ENCODE assay signal across 9 mouse cellular contexts in the genomic region with DNA sequence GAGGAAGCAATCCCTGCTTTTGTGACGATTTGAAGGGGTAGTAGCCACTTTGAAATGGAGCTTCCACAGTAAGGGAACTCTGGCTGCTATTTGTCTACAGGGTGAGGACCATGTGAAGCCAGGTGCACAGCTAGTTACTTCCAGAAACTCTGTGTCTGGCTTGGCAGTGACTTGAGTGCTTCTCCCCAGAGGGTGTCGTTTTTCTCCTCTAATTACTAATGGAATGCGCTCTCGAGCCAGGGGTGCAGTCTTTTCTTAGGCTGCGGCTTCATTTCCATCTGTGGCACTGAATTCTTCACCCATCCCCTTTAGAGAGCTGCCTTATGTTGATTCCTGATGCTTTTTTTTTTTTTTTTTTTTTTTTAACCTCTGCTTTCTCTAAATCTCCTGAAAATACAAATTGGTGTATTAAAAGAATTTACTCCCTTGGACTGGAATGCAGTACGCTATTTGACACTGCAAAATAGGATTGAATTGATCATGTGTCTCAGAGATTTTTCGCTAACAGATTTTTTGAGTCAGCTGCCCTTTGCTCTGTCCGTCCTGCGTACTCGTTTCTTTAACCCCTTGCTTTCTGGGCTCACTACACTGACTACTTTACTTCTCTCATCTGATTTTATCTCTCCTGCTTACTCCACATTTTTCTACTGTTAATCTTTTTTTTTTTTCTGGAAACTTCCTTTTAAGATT. TPM values are rescaled to one million over a fixed set of nuclear protein-coding genes. Genes with fewer than 3 reads are reported as not detected.
DNase-seq lines count a peak whose midpoint lies in the region; ATAC-seq and TF ChIP-seq lines count a peak whose summit lies in the region.
"Had no signal": no experiment of that assay in that cellular context is flagged by ENCODE, and none has a peak within 500 bp of the region (broad histone marks: within the 10 kb centered on the region; RNA-seq: fewer than 3 reads in every experiment).

No protein-coding gene starts in this region.

- H3K27ac ChIP-seq in heart, embryonic 16.5 days (ENCODE audit: low read length): no peak overlapping the region
- no peak overlapping the region for H3K27ac ChIP-seq in heart, adult 2 months
- H3K27ac ChIP-seq in midbrain, embryonic 14.5 days (replicated peaks; ENCODE audit: low read depth, low read length): no peak overlapping the region

- no peak for TF ChIP-seq CTCF in heart, adult 2 months (IDR thresholded peaks at IDR 0.05)

- WGBS in heart, embryonic 16.5 days: 17% methylated on average over 10 of the region's 10 CpGs
- WGBS in heart, adult 2 months: 21% methylated on average over 10 of the region's 10 CpGs
- WGBS in midbrain, embryonic 14.5 days: 4% methylated on average over 10 of the region's 10 CpGs

- H3K27me3 ChIP-seq in heart, embryonic 16.5 days (ENCODE audit: control insufficient read depth, insufficient read depth, low read length): no peaks in the 10 kb centered on the region
- H3K27me3 ChIP-seq in heart, adult 2 months (ENCODE audit: control insufficient read depth, insufficient read depth, low read length): no peaks in the 10 kb centered on the region
- no peaks in the 10 kb centered on the region for H3K27me3 ChIP-seq in midbrain, embryonic 14.5 days (ENCODE audit: control insufficient read depth, insufficient read depth, low read length)

- H3K4me1 ChIP-seq in heart, embryonic 16.5 days (ENCODE audit: control insufficient read depth, insufficient read depth, low read length): peaks cover 5% of the 10 kb centered on the region
- H3K4me1 ChIP-seq in heart, adult 2 months (ENCODE audit: control insufficient read depth, insufficient read depth, low read length): no peaks in the 10 kb centered on the region
- H3K4me1 ChIP-seq in midbrain, embryonic 14.5 days (ENCODE audit: control insufficient read depth, insufficient read depth, low read length): peaks cover 13% of the 10 kb centered on the region

- TF ChIP-seq EP300 in heart, adult 2 months (IDR thresholded peaks at IDR 0.05; ENCODE audit: insufficient read depth, low read depth, low read length): no peak

- DNase-seq in heart, adult 2 months: no peak
- DNase-seq in ZHBTc4 (ENCODE audit: low read depth, low spot score): peak; percentile 77
- DNase-seq in gastrocnemius, postnatal 10 days: peak; percentile 31
- peak; percentile 50 for DNase-seq in midbrain, embryonic 14.5 days
- DNase-seq in adrenal gland, adult 18-20 months (ENCODE audit: low spot score in 2 of 2): no peak
- DNase-seq in spleen, postnatal 36 days (ENCODE audit: low spot score in 2 of 2): no peak
- DNase-seq: cerebellum, postnatal 36 days had no signal

- H3K4me2 ChIP-seq in heart, embryonic 16.5 days (ENCODE audit: low read depth, low read length): peak overlapping the region; percentile 28
- H3K4me2 ChIP-seq in midbrain, embryonic 14.5 days (ENCODE audit: low read length): peak overlapping the region; percentile 25; the same call in 1 of the 2 replicates

- no peaks in the 10 kb centered on the region for H3K79me2 ChIP-seq in heart, adult 2 months (replicated peaks; ENCODE audit: control insufficient read depth, insufficient read depth, low read length)

- no peaks in the 10 kb centered on the region for H3K9me3 ChIP-seq in heart, embryonic 16.5 days (replicated peaks; ENCODE audit: control insufficient read depth, low read length)
- H3K9me3 ChIP-seq in midbrain, embryonic 14.5 days (ENCODE audit: control insufficient read depth, low read length): no peaks in the 10 kb centered on the region

- no peak overlapping the region for H3K9ac ChIP-seq in heart, embryonic 16.5 days (ENCODE audit: low read length)
- H3K9ac ChIP-seq in heart, adult 2 months (ENCODE audit: low read depth, low read length): no peak overlapping the region
- H3K9ac ChIP-seq in midbrain, embryonic 14.5 days (replicated peaks; ENCODE audit: low read length): no peak overlapping the region

- TF ChIP-seq POLR2A in heart, adult 2 months (IDR thresholded peaks at IDR 0.05; ENCODE audit: insufficient read depth, low read depth, low read length): no peak

- ATAC-seq in heart, embryonic 16.5 days (replicated peaks; ENCODE audit: extremely low read depth, insufficient read depth, low FRiP score): no peak
- ATAC-seq in midbrain, embryonic 14.5 days (ENCODE audit: low FRiP score, low TSS enrichment): no peak
- no peak for ATAC-seq in monocyte, adult 5-6 weeks (replicated peaks; ENCODE audit: insufficient number of reproducible peaks, low FRiP score, low TSS enrichment, poor library complexity, severe bottlenecking)

- H3K36me3 ChIP-seq in heart, embryonic 16.5 days (ENCODE audit: control insufficient read depth, insufficient read depth): no peaks in the 10 kb centered on the region
- no peaks in the 10 kb centered on the region for H3K36me3 ChIP-seq in heart, adult 2 months (ENCODE audit: control insufficient read depth, insufficient read depth, low read length)
- H3K36me3 ChIP-seq in midbrain, embryonic 14.5 days (ENCODE audit: control insufficient read depth, insufficient read depth, low read length): no peaks in the 10 kb centered on the region

- intact Hi-C loops in heart, adult 2 months (cut with DNase I): no loop called here

- H3K4me3 ChIP-seq in heart, embryonic 16.5 days (ENCODE audit: low read length): no peak overlapping the region
- H3K4me3 ChIP-seq in heart, adult 2 months: no peak overlapping the region
- H3K4me3 ChIP-seq in midbrain, embryonic 14.5 days (replicated peaks; ENCODE audit: low read depth, low read length): no peak overlapping the region

RNA-seq across cellular contexts. Expression of a gene that starts 57.0 kb away (rescaled TPM):
- polyA plus RNA-seq in heart, embryonic 16.5 days (2015; fragmentation: Nextera tagmentation; extraction: Ambion mirVana): 56.7 and 60.1 TPM in 2 replicates
- total RNA-seq in heart, adult 2 months (2021): 100 to 1,000 TPM; 118 to 121 TPM
- polyA plus RNA-seq in heart, adult 2 months (2012; rRNA removed): 32.1 and 44.2 TPM in 2 replicates
- total RNA-seq in gastrocnemius, postnatal 10 days (2021): 100 to 1,000 TPM; 145 to 150 TPM
- 64.4 and 72.0 TPM in 2 replicates for polyA plus RNA-seq in midbrain, embryonic 14.5 days (2014; fragmentation: Nextera tagmentation; extraction: Ambion mirVana)
- 10 to 100 TPM; 61.8 to 76.3 TPM for total RNA-seq in adrenal gland, adult 18-20 months (2021)
- total RNA-seq in monocyte, adult 5-6 weeks (2017): 0.29 TPM in 1 of 3 replicates, not detected in the others

Comparison
In these comparisons a context has a peak if more than half of its experiments do, and no peak if none do; other contexts are left out.
1. DNase-seq: peak in ZHBTc4 (single experiment), gastrocnemius, postnatal 10 days (single experiment) and midbrain, embryonic 14.5 days (single experiment); none in heart, adult 2 months (0 of 2), adrenal gland, adult 18-20 months (0 of 2) and spleen, postnatal 36 days (0 of 2).
2. RNA of a gene that starts 57.0 kb away (total RNA-seq): 145 to 150 TPM in gastrocnemius, postnatal 10 days, 118 to 121 TPM in heart, adult 2 months and 61.8 to 76.3 TPM in adrenal gland, adult 18-20 months; 0.29 TPM in monocyte, adult 5-6 weeks; every median in the first group is over 10 times any median in the second.